Mouse (Mus musculus): ENCODE measurements around the gene Hivep1. TPM values are rescaled to one million over a fixed set of nuclear protein-coding genes. Genes with fewer than 3 reads are reported as not detected.

Hivep1 gene
- polyA plus RNA-seq (2012; rRNA removed), result 2.8 and 3.1 TPM in 2 replicates

GRCm38 (mm10) chr13:42051961-42052695, at the start of gene Hivep1:
Hivep1 (plus strand) TSS chr13:42052021.

Other genes with a start within 250 kb of the Hivep1 start
- 47.3 and 56.8 TPM in 2 replicates for gene Adtrp, start 204.3 kb upstream of the Hivep1 start, polyA plus RNA-seq (2012; rRNA removed)
- gene Edn1, start 249.5 kb downstream of the Hivep1 start, polyA plus RNA-seq (2012; rRNA removed), result 1.1 TPM in 2 replicates